Mouse (Mus musculus): Measurements from ENCODE around the gene Lin37.

GRCm38 (mm10) chr7:30520856-30521255 is 38.8 kb downstream of the Lin37 start:
- TF ChIP-seq CTCF (IDR thresholded peaks at IDR 0.05; ENCODE audit: insufficient read depth, low read depth, low read length) (no peak), POLR2A (IDR thresholded peaks at IDR 0.05; ENCODE audit: insufficient read depth, low read depth, low read length) (no peak)

Measured in olfactory bulb, adult 2 months (tissue).